Mouse (Mus musculus) induced T-regulatory cell, adult 2 months (primary cell): ENCODE measurements around the gene Usp49.
A peak's percentile ranks its signal among the peaks of the same experiment; 100 is the strongest.

Experiments used
- DNase-seq: peaks from one replicate; pipeline ENCODE4 v3.0.0-alpha.2; 2012; ENCODE audit warnings: low read depth

Gene Usp49

GRCm38 (mm10) chr17:47694503-47695336 is 64.2 kb downstream of the Usp49 start, which contains the start of gene Prickle4:
Gene Prickle4 (minus strand): TSS chr17:47694736.
- peak; percentile 96 for DNase-seq

GRCm38 (mm10) chr17:47695337-47695710 is 64.8 kb downstream of the Usp49 start:
- DNase-seq, result no peak

- DNase-seq, result no peak
Measured at GRCm38 (mm10) chr17:47698156-47698555, 67.7 kb downstream of the Usp49 start.

- no peak for DNase-seq
Measured at GRCm38 (mm10) chr17:47699055-47699454, 68.6 kb downstream of the Usp49 start.

GRCm38 (mm10) chr17:47701793-47702192 is 71.3 kb downstream of the Usp49 start:
- DNase-seq, result no peak

- DNase-seq, result no peak
Measured at GRCm38 (mm10) chr17:47702548-47703345, 72.3 kb downstream of the Usp49 start.

- no peak for DNase-seq
Measured at GRCm38 (mm10) chr17:47703556-47703955, 73.1 kb downstream of the Usp49 start.

GRCm38 (mm10) chr17:47704692-47705091 is 74.2 kb downstream of the Usp49 start:
- DNase-seq, result no peak

- DNase-seq, result no peak
Measured at GRCm38 (mm10) chr17:47706196-47706595, 75.7 kb downstream of the Usp49 start.

- DNase-seq, result no peak
Measured at GRCm38 (mm10) chr17:47707961-47708360, 77.5 kb downstream of the Usp49 start.

- DNase-seq, result no peak
Measured at GRCm38 (mm10) chr17:47708972-47709371, 78.5 kb downstream of the Usp49 start.

- no peak for DNase-seq
Measured at GRCm38 (mm10) chr17:47710036-47710435, 79.5 kb downstream of the Usp49 start.

- DNase-seq, result no peak
Measured at GRCm38 (mm10) chr17:47711883-47712282, 81.4 kb downstream of the Usp49 start.

- no peak for DNase-seq
Measured at GRCm38 (mm10) chr17:47712889-47713571, 82.5 kb downstream of the Usp49 start.

- no peak for DNase-seq
Measured at GRCm38 (mm10) chr17:47715037-47715436, 84.5 kb downstream of the Usp49 start.

- DNase-seq, result no peak
Measured at GRCm38 (mm10) chr17:47721183-47721582, 90.7 kb downstream of the Usp49 start.

GRCm38 (mm10) chr17:47726566-47726965 is 96.1 kb downstream of the Usp49 start, which contains the start of gene Pgc:
Gene Pgc (plus strand): TSS chr17:47726842.
- no peak for DNase-seq

- no peak for DNase-seq
Measured at GRCm38 (mm10) chr17:47730633-47731575, 100.4 kb downstream of the Usp49 start.

- no peak for DNase-seq
Measured at GRCm38 (mm10) chr17:47735553-47736100, 105.1 kb downstream of the Usp49 start.
